Mouse (Mus musculus) cerebellum, adult 8-10 months (tissue): ENCODE results near the gene Rasgef1a.

ENCODE experiments used
- DNase-seq: peaks from one replicate; pipeline ENCODE4 v3.0.0; 2022

Rasgef1a gene

DNA sequence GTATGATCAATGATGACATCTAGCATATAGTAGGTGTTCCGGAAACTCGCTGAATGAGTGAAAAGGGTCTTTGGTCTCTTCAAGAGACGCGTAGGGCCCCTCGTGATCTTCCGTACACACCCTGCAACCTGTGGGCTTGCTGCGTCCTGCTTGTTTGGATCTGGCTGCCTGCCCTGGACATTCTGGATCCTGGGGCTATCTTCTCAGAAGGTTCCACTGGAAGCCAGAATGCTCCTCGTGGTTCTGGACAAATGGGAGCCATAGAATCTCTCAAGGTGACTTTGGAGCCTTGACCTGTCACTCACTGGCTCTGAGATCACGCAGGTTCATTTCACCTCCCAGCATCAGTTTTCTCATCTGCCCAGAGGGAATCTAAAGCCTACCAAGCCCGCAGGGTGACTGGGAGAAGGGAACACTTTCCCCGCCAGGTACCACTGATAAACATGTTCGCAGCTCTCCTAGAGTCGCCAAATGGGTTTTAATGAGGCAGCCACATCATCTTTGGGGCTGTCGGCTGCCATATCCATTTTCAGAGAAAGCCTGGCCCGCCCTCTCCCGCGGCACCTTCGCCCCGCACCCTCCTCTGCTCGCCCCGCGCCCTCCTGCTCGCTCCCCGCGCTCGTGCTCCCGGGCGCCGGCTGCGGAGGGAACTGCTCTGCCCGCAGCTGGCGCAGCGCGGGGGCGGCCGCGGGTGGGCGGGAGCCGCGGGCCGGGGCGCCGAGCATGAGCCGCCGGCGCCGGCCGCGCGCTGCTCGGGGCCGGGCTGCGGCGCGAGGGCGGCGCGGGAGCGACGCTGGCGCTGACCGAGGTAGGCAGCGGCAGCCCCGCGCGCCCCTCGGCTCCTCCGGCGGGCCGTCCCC lies at the start of gene Rasgef1a:
Rasgef1a (plus strand) TSS at position 683 of the 860 bp plus-strand sequence.
- peak; percentile 56 for DNase-seq

DNA sequence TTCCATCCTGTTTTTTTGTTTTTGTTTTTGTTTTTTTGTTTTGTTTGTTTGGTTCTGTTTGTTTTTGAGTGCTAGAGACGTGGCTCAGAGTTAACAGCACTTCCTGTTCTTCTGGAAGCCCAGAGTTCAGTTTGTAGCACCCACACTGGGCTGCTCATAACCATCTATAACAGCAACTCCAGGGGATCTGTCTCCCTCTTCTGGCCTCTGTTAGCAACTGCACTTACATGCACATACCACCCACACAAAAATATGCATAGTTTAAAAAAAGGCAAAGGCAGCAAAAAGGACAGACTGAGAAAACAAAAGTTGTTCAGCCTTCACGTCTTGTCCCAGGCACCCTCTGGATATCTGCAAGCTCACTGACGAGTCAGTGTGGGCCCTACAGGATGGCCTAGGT lies 48.0 kb upstream of the Rasgef1a start:
- DNase-seq, result no peak

DNA sequence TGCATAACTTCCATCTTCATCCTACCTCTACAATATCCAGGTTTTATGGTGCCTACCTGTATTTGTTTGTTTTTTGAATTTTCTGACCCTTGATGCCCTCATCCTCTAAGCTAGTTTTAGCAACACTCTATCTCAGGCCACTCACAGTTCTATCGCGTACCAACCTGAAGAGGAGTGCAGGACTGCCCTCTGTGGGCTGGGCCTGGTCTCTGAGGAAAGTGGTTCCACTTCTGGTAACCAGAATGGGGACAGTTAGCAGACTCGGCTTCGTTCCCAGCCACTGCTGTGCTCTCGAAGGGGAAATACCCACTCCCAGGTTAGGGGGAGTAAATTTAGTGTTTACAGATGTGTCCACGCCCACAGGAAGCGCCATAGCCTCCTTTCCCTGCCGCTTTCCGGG lies 44.5 kb upstream of the Rasgef1a start:
- no peak for DNase-seq

DNA sequence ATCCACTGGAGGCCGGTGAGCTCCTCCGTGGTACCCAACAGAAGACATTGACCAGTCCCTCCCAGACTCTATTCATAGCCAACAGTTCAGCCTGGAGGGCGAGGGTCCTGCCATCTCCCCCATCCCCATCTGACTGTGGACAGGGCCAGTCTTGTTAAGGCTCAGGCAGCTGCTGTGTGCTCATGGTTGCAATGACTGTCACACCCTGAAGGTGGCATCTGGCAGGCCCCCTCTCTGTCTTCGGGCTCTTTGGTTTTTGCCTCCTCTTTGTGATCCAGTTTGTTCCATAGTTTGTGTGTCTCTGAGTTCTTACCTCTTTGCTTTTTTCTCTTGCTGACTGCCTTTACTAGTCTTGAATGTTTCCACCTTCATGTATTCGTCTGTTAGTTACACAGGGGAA lies 24.1 kb upstream of the Rasgef1a start:
- DNase-seq, result no peak

DNA sequence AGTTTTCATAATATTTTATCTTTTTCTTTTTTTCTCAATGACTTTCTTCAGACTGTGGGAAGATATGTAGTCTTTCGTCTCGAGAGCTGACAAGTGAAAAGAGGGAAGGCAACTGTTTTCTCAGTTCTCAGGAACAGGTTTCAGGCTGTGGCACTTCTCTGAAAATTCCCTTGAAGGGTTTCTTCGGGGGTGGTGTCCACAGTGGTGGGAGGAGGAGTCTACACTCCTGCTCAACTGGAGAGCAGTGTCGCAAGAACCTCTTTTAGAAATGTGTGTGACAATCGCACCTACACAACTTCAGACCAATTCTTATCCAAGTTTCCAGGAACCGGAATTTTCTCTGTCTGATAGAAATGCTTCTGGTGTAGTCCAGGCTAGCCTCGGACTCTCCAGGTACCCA lies 22.0 kb upstream of the Rasgef1a start:
- DNase-seq, result no peak

DNA sequence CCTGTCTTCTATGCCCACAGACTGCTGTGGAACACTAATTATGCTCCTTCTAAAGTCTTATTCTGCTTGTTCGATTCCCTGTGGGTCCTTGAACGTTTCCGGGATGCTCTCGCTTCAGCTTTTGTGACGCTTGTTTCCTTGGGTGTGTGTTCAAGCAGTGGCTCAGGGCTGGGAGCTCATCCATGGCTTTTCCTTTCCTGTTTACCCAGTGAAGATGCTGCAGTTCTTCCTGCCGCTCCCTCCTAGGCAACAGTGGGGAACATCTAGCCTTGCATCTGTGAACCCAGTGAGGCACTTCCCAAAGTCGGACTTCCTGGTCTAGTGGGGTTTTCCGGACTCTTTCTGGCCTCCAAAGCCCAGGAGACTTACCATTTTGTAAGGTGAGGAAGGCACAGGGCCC lies 20.6 kb upstream of the Rasgef1a start:
- no peak for DNase-seq

DNA sequence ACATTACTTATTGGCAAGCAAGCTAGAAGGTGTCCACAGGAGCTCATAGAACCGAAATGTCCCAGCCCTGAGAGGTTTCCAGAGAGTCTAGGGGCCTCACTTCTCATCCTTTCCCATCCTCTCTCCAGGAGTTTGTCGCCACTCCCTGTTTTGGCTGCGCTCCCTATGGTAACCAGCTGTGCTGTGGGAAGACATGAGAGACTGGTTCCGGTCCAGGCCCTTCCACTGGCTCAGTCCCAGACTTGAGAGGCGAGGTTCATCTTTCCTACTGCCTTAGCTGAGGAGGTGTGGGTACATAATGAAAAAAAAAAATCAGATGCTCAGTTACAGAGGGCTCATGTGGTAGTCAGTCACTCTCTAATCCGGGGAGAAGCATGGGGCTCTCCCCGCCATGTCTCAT lies 19.9 kb upstream of the Rasgef1a start:
- DNase-seq, result no peak

DNA sequence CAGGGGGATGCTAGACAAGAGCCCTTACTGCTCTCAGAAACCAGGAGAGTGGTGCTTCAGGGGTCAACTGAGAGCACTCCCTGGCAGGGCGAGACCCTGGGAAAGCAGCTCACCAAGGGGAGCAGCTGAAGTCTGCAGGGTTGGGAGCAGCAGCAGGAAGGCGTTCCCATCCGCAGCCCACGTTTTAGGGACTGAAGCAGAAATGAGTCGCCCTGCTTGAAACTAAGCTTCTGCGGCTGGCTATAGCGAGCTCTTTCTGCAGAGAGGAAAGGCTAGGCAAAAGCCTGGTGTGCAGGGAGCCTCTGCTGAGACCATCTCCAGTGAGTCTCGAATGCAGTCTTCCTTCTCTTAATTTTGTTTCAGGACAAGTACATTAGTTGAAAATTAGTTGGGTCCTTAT lies 19.3 kb upstream of the Rasgef1a start:
- no peak for DNase-seq

DNA sequence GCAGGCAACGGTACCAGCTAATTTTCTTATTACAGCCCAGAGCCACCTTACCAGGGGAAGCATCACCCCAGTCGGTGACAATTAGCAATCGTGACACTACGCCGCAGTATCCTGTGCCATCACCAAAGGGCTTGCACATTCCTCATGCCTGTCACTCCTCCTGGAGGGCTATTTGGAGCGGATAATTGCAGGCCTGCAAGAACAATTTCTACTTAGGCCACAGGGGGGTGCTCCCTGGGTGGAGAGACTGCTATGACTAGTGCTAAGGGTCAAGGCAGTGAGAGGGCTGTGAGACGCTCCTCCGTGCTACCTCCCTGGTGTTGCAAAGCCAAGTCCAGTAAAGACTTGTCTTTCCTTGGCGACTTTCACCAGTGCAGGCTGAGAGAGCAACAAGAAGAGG lies 16.1 kb upstream of the Rasgef1a start:
- DNase-seq, result peak; percentile 63

DNA sequence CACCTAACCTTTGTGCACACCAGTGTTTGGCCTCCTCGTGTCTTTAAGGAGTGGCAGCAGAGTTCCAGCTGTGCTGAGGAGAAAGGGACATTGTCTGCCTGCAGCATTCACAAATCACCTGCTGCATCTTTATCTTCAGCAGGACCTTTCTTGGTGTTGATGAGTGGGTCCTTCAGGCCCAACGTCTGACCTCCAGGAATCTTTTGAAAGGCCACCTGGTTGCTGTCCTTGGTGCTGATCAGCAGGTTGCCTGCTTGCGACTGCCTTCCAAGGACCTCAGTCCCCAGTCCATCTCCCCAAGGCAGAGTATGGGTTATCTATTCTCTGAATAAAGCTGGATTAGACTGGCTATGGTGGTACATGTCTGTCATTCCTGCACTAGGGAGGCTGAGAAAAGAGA lies 10.0 kb upstream of the Rasgef1a start:
- no peak for DNase-seq

DNA sequence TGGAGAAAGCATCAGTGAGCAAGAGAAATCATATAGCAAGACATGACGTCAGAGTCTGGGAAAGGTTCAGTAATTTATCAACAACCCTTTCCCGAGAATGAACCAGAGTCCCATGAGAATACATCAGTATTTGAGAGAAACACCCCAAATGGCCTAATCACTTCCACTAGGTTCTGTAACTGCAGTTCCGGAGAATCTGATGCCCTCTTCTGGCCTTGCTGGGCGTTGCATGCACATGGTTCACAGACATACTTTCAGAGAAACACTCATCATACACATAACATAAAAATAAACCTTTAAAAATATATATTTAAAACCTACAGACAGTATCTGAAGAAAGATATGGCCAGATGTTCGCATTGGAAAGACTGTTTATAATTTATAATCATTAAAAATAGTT lies 3.9 kb upstream of the Rasgef1a start:
- no peak for DNase-seq

DNA sequence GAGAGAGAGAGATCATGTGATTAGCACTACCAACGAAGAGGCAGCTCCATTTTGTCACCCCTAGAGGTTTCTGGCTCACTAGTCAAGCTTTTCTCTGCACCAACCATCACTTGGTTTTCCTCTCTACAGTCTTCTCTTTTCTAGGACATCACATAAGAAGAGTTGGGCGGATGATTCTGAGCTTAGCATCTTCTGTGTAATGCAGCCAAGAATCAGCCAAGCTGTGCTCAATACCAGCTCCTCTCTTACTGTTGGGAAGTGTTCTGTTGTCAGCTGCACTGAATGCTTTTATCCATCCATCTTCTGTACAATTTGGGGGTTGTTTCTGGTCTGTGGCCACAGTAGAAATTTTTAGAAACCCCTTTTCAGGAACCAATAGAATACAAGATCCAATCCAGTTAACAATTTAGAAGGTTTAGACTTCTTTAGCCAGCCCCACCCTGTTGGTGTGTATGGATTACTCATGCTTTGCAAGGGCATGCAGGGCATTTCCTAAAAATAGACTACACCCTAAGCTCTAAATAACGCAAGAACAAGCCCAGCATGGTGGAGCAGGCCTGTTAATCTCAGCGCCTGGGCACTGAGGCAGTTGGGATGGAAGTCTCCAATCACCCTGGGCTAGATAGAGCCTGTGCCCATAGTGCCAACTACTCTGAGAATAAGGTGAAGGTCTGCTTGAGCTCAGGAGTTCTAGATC lies 3.2 kb upstream of the Rasgef1a start:
- no peak for DNase-seq

DNA sequence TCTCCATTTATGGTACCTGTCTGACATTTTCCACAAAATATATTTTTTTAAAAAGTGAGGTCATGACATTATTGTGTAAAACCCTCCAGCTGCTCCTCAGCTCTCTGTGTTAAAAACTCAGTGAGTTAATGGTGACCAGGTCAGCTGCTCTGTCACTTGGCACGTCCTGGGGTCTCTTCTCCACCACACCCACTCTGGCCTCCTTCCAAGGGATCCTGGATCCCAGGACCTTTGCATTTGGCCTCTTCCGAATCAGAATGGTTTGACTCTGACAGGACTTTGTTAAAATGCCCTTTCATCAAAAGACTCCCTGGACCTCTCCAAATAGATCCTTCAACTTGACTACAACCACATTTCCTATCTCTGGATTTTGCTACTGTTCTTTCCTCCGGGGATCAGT lies 982 bp upstream of the Rasgef1a start:
- DNase-seq, result peak; percentile 51

DNA sequence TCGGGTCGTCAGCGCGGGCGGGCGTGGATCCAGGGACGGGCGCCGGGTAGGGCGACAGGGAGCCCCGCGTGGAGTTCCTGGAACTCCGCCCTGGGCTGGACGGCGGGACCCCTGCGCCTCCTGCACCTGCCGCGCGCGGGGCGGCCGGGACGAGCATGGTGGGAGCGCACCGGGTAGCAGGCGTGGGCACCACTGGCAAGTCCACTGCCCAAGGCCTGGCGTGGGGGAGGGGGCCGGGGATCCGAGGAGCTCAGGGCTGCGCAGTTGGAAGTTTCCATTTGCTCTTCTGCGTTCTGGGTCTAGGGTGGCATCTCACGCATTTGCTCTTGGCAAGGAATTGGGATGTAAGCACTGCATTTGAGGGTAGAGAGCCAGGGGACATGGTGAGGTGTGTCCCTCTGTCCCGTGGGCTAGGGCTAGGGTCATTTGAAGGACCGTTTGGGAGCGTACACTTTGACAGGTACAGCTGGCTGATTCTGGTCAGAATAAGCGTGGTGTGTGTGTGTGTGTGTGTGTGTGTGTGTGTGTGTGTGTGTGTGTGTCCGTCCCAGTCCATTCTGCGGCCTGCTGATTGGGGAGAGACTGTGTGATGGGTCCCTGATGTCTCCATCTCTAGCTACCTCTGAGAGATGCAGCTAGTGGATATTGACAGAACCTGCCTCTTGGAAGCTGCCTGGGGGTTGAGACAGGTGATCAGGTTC lies 528 bp downstream of the Rasgef1a start:
- peak; percentile 67 for DNase-seq

DNA sequence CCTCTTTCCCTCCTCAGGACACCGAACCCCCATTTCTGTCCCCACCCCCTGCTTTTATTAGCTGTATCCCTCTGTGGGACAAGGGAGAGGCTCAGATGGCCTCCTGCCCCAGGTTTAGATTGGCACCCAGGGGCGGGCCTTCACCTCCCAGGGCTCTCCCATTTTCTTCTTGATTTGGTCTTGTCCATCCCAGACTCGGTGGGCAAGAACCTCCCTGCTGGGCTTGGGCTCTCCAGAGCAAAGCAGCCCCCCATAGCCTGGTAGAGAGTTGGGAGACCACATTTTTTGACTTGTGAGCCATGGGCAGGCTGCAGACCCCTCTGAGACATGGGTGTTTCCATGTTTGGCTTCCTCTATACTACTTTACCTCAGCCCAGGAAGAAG lies 1.1 kb downstream of the Rasgef1a start:
- peak; percentile 57 for DNase-seq

DNA sequence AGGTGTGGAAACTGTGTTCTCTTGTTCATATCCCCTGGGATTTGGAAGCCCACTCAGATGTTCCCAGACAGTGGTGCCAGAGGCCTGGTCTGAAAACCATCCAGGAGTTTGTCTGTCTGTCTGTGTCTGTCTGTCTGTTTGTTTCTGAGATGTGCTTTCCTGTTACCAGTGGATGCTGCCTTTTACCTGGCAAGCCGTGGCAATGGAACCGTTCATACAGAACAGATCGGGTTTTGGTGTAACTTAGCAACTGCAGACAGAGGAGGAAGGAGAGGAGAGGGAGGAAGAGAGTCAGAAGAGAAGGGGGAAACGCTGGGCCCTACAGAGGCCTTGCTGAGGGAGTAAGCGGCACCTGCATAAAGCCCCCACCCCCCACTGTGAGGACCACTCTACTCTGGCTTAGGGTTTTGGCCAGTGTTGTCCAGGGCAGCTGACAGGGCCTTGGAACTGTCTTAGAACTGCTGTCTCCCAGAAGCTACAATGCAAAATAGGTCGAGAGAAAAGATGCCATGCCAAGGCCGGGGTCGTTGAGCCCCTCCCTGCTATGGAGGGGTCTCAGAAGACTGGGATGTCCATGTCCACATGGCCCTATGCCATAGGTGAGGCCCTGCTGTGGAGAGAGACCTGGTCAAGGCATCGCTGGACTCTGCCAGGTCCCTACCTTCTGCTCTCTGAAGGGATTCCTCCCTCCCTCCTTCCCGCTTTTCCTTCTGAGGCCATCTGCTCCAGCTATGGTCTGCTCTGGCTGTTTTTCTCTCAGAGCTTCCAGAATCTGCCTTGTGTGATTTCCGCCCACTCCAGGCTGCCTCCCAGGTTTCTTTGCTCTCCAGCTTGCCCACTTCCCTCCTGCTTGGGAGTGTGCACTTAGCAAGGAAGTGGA lies 2.0 kb downstream of the Rasgef1a start:
- DNase-seq, result peak; percentile 80

DNA sequence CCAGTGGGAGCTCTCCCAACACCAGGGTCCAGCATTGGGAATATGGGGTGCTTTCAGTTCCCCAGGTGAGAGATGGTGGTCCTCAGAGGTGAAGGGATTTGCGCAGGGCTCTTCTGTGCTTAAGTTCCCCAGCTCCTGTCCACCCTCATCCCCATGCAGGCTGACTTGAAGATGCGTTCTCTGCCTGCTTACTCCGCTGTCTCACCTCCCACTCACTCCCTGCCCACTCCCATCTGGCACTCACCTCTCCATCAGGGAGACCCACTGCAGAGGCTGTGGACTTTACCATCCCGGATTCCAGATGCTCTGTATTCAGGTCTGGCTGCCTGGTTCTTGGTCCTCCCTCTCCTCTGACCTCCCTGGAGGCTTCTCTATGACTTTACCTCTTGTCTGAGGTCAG lies 3.6 kb downstream of the Rasgef1a start:
- no peak for DNase-seq

DNA sequence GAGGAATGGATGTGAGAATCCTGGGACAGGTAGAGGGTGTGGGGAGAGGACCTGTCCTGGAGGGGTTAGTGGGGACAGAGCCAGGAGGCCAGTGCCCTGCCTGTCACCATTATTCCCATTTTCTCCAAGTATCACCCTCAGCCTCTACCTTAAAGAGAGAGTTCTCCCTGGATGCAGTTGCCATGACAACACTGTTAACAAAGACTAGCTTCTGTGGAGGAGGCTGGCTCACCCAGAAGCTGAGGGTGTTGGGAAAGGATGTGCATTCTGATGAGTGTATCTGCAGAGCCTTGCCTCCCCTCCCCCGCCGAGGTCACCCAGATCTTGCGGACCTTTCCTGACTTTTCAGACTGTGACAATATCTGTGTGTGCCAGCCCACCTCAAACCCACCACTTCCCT lies 4.7 kb downstream of the Rasgef1a start:
- no peak for DNase-seq

DNA sequence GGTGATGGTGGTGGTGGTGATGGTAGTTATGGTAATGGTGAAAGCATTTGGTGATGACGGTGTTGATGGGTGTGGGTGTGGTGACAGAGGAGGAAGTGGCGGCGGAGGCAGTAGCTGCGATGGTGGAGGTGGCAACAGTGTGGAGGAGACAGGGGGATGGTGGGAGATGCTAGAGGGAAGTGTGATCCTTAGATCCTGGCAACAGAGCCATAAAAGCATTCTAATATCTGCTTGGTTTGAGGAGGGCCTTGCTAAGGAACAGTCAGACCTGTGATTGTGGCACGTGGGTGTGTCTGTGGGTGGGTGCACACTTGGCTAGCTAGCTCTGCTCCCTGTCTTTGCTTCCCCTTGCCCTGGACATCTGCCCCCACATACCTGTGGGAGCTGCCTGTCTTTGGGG lies 7.4 kb downstream of the Rasgef1a start:
- no peak for DNase-seq

DNA sequence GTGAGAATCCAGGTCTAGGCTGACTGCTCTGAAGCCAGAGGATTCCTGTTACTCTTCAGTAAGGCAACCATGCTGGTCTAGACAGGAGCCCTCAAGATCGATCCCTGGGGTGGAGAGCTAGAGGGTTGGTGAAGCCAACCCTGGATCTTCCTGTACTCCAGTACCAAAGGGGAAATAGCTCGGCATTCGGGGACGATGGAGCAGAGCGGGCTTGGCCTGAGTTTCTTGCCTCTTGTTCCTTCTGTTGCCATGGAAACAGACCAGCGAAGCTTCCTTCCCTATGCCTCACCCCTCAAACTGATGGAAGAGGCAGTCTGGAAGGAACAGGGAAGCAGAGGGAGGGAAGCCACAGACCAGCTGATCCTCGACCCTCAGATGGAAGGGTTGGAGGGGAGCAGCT lies 8.3 kb downstream of the Rasgef1a start:
- peak; percentile 47 for DNase-seq

DNA sequence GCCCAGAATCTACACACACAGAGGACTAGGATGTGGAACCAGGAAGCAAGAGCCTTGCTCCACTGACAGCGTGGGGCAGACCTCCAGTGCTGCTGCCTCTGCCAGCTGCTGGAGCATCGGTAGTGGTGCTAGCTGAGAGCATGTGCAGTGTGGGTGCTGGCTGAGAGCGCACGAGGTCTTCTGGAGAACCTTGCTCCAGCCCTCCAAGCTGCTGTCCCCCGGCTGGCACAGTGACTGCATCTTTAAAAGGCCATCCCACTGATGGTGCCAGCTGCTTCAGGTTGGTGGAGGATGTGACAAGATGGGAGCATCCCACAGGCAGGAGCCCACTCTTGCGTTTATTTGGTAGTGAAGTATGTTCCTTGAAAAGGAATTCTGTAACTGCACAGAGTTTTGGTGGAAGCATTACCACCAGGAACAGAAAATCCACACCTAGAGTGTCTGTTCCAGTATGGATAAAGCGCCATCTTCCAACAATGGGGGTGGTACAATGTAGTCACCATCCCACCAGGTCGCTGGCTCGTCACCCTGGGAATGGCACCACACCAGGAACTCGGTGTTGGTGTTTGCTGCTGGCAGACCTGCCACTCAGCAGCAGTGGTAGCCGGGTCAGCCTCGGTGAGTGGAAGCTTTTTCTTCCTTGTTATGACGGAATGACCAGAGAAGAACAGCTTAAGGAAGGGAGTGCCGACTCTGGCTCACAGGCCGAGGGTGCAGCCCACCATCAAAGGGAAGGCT lies 11.8 kb downstream of the Rasgef1a start:
- no peak for DNase-seq

DNA sequence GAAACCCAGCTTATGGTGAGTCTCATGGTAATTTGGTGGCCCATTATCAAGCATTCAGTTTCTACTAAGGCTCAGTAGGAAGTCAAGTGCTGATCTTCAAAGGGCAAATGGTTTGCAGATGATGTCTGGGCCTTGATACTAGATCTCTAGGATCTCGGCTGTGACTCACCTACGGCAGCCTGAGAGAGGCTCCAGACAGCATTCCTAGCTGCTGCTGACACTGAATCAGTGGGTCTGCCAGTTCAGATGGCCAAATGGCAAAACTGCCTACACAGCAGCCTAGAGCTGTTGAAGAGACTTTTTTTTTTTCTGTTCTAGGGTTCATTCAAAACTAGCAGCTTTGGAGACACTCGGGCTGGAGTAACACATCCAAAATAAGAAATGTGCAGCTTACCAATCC lies 15.8 kb downstream of the Rasgef1a start:
- DNase-seq, result no peak
